Mouse (Mus musculus): ENCODE measurements at regions not wholly inside any gene's neighbourhood (a gene's known extent, or its start where the extent isn't known, plus 50 kb on each side); places are given as distances from the start of the nearest gene placed in this dataset.
A peak's percentile ranks its signal among the peaks of the same experiment; 100 is the strongest.

DNA sequence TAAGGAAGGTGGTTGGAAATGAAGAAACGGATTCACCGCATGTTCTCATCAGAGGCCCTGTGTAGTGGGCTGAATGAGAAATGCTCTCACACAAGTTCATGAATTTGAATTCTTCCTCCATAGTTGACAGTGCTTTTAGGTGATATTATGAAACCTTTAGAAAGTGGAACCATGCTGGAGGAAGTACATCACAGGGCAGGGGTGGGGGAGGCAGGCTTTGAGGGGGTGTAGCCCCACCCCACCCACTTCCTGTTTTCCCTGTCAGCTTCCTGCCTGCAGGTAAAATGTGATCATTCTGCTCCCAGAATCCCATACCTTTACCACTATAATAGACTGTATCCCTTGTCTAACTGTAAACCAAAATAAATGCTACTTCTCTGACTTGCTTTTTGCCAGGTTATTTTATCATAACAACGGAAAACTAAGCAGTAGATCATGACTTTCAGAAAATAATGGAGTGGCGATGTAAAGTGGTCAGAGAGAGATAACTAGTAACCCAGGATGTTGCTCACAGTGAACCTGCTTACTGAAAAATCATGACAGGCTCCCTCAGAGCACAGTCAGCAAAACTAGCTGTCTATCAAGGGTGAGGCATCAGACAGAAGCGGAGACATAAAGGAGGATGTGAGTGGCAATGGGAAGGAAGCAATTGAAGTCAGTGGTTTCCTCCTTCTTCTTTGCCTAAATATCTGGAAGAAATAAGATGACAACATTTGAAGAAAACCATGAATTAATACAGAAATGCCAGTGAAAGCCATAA is 230.2 kb downstream of the Rnf144a start:
- no peaks in the 10 kb centered on the region for H3K36me3 ChIP-seq
- H3K4me2 ChIP-seq: no peak overlapping the region
- no peak overlapping the region for H3K27ac ChIP-seq
- H3K9me3 ChIP-seq: no peaks in the 10 kb centered on the region
- no peaks in the 10 kb centered on the region for H3K27me3 ChIP-seq
- no peaks in the 10 kb centered on the region for H3K4me1 ChIP-seq
- no peak overlapping the region for H3K9ac ChIP-seq
- H3K4me3 ChIP-seq: no peak overlapping the region
- no peak for ATAC-seq (ENCODE audit: borderline replicate concordance, extremely low read depth, low FRiP score, low TSS enrichment)
- WGBS: 76% methylated on average over 5 of the region's 5 CpGs

DNA sequence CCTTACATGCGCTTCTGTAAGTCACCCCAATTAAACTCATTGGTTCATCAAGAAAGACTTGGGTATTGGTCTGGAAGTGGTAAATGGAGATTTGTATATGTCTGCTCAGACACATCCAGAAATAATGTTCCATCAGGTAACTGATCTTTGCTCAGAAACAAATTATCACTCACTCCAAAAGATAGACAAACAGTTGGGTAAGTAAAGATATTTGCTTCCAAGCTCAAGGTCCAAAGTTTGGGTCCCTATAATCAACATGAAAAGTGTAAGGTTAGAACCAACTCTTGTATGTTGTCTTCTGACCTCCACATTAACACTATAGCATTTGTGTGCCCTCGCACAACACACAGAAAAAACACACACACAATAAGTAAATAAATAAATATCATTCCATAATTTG is 232.0 kb downstream of the Rnf144a start:
- no peaks in the 10 kb centered on the region for H3K9me3 ChIP-seq
- H3K4me1 ChIP-seq: no peaks in the 10 kb centered on the region
- no peak overlapping the region for H3K9ac ChIP-seq
- H3K36me3 ChIP-seq: no peaks in the 10 kb centered on the region
- no peak overlapping the region for H3K4me2 ChIP-seq
- ATAC-seq (ENCODE audit: borderline replicate concordance, extremely low read depth, low FRiP score, low TSS enrichment): no peak
- no peaks in the 10 kb centered on the region for H3K27me3 ChIP-seq
- 86% methylated on average over 2 of the region's 2 CpGs for WGBS
- no peak overlapping the region for H3K4me3 ChIP-seq
- H3K27ac ChIP-seq: no peak overlapping the region

DNA sequence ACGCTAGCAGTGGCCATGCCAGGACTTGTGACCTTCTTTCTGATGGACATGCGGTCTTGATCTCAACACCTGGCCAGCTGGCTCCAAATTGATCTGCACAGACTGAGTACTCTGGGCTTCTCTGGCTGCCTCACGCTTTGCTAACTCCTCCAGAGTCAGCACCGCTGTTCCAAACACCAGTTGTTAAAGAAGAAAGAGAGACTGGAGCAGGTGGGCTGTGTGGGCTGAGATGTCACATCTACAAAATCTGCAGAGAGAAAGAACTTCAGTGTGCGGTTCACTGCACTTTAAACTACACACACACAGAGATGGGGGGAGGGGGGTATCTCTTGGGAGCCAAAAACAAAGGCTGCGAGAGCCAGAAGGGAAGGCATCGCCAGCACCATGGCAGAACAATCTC is 234.2 kb downstream of the Rnf144a start:
- H3K27me3 ChIP-seq: no peaks in the 10 kb centered on the region
- no peak for ATAC-seq (ENCODE audit: borderline replicate concordance, extremely low read depth, low FRiP score, low TSS enrichment)
- 74% methylated on average over 7 of the region's 7 CpGs for WGBS

DNA sequence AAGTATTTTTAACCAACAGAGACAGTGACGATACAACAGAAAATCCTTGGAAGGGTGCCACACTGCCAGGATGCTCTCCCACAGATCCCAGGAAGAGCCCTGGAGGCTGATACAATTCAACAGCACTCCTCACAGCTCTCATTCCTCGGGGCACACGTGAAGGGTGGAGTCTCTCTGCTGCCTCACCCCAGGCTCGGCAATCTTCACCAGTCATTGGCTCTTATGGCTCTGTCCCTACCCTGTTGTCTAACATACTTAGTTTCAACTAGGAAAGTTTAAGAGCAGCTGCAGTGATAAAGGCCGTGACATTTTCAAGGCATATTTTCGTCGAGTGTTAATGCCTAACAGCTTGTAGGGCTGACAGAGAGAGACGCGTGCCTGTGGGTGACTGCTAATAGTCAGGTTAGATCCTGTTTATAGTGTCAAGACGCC is 238.8 kb downstream of the Rnf144a start:
- H3K36me3 ChIP-seq: no peaks in the 10 kb centered on the region
- H3K4me1 ChIP-seq: no peaks in the 10 kb centered on the region
- WGBS: 22% methylated on average over 10 of the region's 10 CpGs
- H3K4me3 ChIP-seq: no peak overlapping the region
- no peaks in the 10 kb centered on the region for H3K27me3 ChIP-seq
- no peak overlapping the region for H3K9ac ChIP-seq
- no peak for ATAC-seq (ENCODE audit: borderline replicate concordance, extremely low read depth, low FRiP score, low TSS enrichment)
- H3K4me2 ChIP-seq: no peak overlapping the region
- H3K9me3 ChIP-seq: no peaks in the 10 kb centered on the region
- no peak overlapping the region for H3K27ac ChIP-seq

More for the DNA sequence above, 234.2 kb downstream of the Rnf144a start:
- Histone ChIP-seq H3K4me3 (no peak overlapping the region), H3K27ac (no peak overlapping the region), H3K9me3 (no peaks in the 10 kb centered on the region), H3K4me2 (no peak overlapping the region), H3K36me3 (no peaks in the 10 kb centered on the region), H3K4me1 (no peaks in the 10 kb centered on the region), H3K9ac (no peak overlapping the region)

DNA sequence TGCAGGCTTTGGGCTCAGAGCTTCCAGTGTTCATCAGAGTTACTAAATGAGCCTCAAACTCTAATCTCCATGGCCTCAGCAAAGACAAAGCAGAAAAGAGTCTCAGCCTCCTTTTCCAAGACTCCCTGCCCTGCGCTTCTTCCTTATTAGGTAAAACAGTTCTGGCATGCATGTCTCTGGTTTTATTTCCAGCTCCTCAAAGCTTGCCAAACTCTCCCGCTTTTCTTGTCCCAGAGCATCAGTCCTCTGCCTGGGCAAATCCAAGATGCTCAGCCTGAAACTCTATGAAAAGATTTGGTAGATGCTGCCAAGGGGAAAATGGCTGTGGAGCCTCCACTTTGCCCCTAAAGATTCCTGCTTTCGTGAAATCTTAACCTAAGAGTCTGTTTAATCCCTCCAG is 251.6 kb downstream of the Rnf144a start:
- 0 out of 2 replicates have a peak overlapping the region, but pooled peaks have one; percentile 4 for H3K27ac ChIP-seq
- H3K4me1 ChIP-seq: no peaks in the 10 kb centered on the region
- H3K4me2 ChIP-seq: no peak overlapping the region
- H3K9me3 ChIP-seq: no peaks in the 10 kb centered on the region
- H3K4me3 ChIP-seq: no peak overlapping the region
- no peaks in the 10 kb centered on the region for H3K27me3 ChIP-seq
- 55% methylated on average over 3 of the region's 3 CpGs for WGBS
- no peak overlapping the region for H3K9ac ChIP-seq
- no peaks in the 10 kb centered on the region for H3K36me3 ChIP-seq
- no peak for ATAC-seq (ENCODE audit: borderline replicate concordance, extremely low read depth, low FRiP score, low TSS enrichment)

DNA sequence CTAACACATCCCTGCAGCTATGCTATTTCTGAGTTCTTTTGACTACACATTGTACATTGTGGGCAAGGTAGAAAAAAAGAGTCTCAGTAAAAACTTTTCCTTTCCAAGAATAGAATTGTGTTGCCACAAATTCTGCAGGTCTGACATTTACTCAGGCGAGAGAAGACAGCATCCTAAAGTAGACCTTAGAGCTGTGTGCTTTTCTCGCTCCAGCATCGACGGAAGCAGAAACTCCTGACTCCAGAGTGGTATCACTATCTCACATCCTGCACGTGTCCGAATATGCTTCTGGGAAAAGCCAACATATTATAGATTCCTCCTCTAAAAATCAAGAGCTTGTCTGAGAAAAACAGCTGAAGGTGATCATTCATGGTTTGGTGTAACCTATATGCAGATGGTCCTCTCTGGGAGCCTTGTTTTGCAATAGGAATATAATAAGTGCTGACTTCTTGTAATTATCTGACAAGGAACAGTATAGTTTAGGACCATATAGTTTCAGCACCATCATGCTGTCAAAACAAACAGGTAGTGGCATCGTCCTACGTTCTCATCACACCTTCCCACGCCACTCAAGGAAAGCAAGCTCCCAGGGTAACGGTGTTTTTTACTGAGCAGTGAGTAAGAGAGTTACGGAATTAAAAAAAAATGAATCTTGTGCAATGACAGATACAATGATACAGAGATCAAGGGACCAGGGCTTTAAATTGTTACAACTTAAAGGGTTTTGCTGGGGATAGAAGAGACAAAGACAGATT is 254.0 kb downstream of the Rnf144a start:
- ATAC-seq (ENCODE audit: borderline replicate concordance, extremely low read depth, low FRiP score, low TSS enrichment): no peak

DNA sequence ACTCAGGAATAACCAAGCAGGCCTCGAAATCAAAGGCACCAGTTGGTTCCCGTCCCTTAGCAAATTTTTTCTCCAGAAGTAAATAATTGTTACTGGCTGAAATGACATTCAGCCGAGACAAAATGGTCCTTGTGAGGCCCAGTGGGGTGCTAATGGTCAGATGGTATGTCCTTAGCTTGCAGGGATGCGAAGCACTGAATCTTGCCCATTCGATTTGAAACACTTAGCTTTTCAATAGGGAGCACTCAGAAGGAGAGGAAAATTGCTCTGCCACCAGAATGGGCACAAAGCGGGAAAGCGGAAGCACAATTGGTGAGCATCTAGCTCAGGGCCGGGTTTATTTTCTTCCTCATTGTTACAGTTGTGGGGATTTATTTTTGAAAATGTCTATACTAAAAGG is 262.1 kb downstream of the Rnf144a start:
- 71% methylated on average over 8 of the region's 8 CpGs for whole genome bisulfite sequencing
- no peak for ATAC-seq (ENCODE audit: borderline replicate concordance, extremely low read depth, low FRiP score, low TSS enrichment)
- no peak overlapping the region for H3K4me3 ChIP-seq
- H3K36me3 ChIP-seq: no peaks in the 10 kb centered on the region
- H3K4me2 ChIP-seq: no peak overlapping the region
- H3K9ac ChIP-seq: no peak overlapping the region
- H3K9me3 ChIP-seq: no peaks in the 10 kb centered on the region
- no peaks in the 10 kb centered on the region for H3K27me3 ChIP-seq
- H3K27ac ChIP-seq: no peak overlapping the region
- H3K4me1 ChIP-seq: no peaks in the 10 kb centered on the region

More for the DNA sequence above, 254.0 kb downstream of the Rnf144a start:
- Histone ChIP-seq H3K27me3 (no peaks in the 10 kb centered on the region), H3K36me3 (no peaks in the 10 kb centered on the region), H3K27ac (no peak overlapping the region), H3K9ac (no peak overlapping the region), H3K4me1 (no peaks in the 10 kb centered on the region), H3K4me2 (no peak overlapping the region), H3K4me3 (no peak overlapping the region), H3K9me3 (no peaks in the 10 kb centered on the region)
- WGBS: 76% methylated on average over 11 of the region's 11 CpGs

DNA sequence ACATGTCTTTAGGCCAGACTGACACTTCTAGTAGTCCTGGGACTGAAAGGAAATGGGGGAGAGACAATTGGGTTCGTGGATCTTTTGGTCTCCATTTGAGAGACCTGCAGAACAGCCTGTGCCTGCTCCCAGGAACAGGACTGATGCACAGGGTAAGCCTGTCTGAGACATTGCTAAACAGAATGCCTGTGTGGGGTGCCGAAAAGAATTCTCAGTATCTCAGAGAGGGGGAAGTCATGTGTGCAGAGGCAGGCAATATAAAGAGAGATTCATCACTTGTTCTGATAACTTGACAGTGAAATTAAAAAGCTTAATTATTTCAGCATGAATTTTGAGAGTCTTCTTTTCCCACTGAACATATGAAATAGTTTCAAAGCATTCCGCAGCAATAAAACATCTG is 268.7 kb downstream of the Rnf144a start:
- Histone ChIP-seq H3K4me2 (no peak overlapping the region), H3K4me1 (no peaks in the 10 kb centered on the region), H3K27ac (no peak overlapping the region), H3K9me3 (no peaks in the 10 kb centered on the region), H3K36me3 (no peaks in the 10 kb centered on the region), H3K4me3 (no peak overlapping the region), H3K9ac (no peak overlapping the region), H3K27me3 (no peaks in the 10 kb centered on the region)
- 63% methylated on average over 3 of the region's 3 CpGs for WGBS
- no peak for ATAC-seq (ENCODE audit: borderline replicate concordance, extremely low read depth, low FRiP score, low TSS enrichment)

DNA sequence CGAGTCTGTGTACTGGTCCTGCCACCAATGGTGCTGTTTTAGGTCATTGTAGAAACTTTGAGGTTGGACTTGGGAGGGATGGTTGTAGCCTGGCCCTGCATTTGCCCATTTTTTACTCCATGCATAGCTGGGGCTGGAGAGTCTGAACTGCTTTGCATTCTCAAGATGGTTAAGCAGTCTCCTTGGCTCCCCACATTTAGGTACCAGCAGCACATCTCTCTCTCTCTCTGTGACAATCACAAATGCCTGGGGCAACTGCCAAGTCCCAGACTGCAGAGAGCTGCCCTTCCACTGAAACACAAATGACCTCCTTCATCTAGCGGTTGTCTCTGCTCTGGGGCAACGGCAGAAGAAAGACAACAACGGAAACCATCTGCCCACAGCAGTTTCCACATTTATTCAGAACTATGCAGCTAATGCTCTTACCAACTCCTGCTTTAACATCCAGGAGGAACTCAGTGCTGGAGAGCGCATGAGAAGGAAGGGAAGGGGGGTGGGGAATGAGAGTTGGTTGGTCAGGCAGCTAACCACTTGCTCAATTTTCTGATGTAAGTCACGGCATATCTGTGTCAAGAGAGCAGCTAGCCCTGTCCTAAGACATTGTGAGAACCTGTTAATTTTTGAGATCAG is 269.9 kb downstream of the Rnf144a start:
- ATAC-seq (ENCODE audit: borderline replicate concordance, extremely low read depth, low FRiP score, low TSS enrichment): no peak
- H3K27me3 ChIP-seq: no peaks in the 10 kb centered on the region
- H3K36me3 ChIP-seq: no peaks in the 10 kb centered on the region
- no peak overlapping the region for H3K27ac ChIP-seq
- H3K4me1 ChIP-seq: no peaks in the 10 kb centered on the region
- 51% methylated on average over 6 of the region's 6 CpGs for WGBS
- H3K9ac ChIP-seq: no peak overlapping the region
- H3K4me3 ChIP-seq: no peak overlapping the region
- no peak overlapping the region for H3K4me2 ChIP-seq
- no peaks in the 10 kb centered on the region for H3K9me3 ChIP-seq

DNA sequence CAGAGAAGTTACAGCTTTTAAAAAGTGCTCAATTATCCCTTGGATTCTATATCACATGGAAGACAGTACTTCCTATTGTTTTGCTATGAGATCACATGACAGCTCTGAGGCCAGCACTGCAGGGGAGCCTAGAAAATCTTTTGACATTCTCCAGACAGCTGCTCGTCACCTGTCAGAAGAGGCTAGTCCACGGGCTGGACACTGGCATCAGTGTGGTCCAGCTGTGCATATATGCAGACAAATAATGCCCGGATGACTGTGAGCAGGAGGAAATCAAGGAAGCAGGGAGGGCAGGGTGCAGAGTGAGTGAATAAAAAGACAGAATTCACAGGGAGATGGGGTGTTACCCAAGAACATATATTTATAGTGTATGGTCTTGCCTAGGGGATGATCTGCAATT is 270.4 kb downstream of the Rnf144a start:
- no peaks in the 10 kb centered on the region for H3K27me3 ChIP-seq

DNA sequence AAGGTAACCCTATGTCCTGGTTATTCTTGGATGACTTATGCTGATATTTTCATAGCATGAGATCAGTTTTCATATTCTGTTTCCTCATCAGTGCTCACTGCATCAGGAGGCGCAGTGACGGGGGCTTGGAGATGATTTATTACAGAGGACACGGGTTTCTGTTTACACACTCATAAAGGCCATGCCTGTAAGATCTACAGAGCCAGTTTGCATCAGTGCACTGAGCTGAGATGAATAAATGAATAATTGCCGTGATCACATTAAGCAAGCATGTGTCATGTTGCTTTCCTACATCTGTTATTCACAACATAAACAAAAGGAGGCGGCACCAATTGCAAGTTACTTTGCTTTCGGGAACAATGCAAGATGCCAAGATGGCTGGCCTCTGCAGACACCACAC is 271.6 kb downstream of the Rnf144a start:
- H3K36me3 ChIP-seq: no peaks in the 10 kb centered on the region
- no peaks in the 10 kb centered on the region for H3K9me3 ChIP-seq
- no peak overlapping the region for H3K4me2 ChIP-seq
- no peak overlapping the region for H3K27ac ChIP-seq
- no peak overlapping the region for H3K4me3 ChIP-seq
- WGBS: 38% methylated on average over 6 of the region's 6 CpGs
- no peaks in the 10 kb centered on the region for H3K27me3 ChIP-seq
- H3K9ac ChIP-seq: no peak overlapping the region
- no peaks in the 10 kb centered on the region for H3K4me1 ChIP-seq
- ATAC-seq (ENCODE audit: borderline replicate concordance, extremely low read depth, low FRiP score, low TSS enrichment): no peak

More for the DNA sequence above, 270.4 kb downstream of the Rnf144a start:
- no peak overlapping the region for H3K4me3 ChIP-seq
- no peak overlapping the region for H3K9ac ChIP-seq
- 60% methylated on average over 3 of the region's 3 CpGs for WGBS
- ATAC-seq (ENCODE audit: borderline replicate concordance, extremely low read depth, low FRiP score, low TSS enrichment): no peak
- H3K27ac ChIP-seq: no peak overlapping the region
- H3K9me3 ChIP-seq: no peaks in the 10 kb centered on the region
- H3K4me1 ChIP-seq: no peaks in the 10 kb centered on the region
- H3K36me3 ChIP-seq: no peaks in the 10 kb centered on the region
- no peak overlapping the region for H3K4me2 ChIP-seq

DNA sequence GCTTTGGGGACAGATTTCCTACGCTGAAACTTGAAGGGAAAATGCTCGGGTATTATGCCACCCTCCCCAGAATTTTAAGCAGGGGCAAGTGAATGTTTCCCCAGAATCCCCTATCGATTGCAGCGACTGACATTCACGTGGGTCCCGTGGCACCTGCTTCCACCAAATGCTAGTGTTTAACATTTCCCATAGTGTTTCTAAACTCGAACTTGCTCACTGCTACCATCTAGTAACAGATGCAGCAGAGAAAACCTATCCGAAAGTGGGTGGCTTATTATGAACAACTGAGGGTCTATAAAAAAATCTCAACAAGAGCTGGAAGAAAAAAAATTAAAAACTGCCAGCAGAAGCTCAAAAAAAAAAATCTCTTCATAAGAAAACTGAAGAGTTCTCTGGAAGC is 284.2 kb downstream of the Rnf144a start:
- 0 out of 2 replicates have a peak, but pooled peaks cover 3% of the 10 kb centered on the region for H3K4me1 ChIP-seq
- H3K9me3 ChIP-seq: no peaks in the 10 kb centered on the region
- H3K4me3 ChIP-seq: no peak overlapping the region
- no peak overlapping the region for H3K4me2 ChIP-seq
- no peak overlapping the region for H3K9ac ChIP-seq
- H3K27ac ChIP-seq: no peak overlapping the region
- no peaks in the 10 kb centered on the region for H3K36me3 ChIP-seq
- no peak for ATAC-seq (ENCODE audit: borderline replicate concordance, extremely low read depth, low FRiP score, low TSS enrichment)
- 85% methylated on average over 8 of the region's 8 CpGs for WGBS
- H3K27me3 ChIP-seq: no peaks in the 10 kb centered on the region
